18 mouse cellular contexts compared by ENCODE assay signal in the genomic region with DNA sequence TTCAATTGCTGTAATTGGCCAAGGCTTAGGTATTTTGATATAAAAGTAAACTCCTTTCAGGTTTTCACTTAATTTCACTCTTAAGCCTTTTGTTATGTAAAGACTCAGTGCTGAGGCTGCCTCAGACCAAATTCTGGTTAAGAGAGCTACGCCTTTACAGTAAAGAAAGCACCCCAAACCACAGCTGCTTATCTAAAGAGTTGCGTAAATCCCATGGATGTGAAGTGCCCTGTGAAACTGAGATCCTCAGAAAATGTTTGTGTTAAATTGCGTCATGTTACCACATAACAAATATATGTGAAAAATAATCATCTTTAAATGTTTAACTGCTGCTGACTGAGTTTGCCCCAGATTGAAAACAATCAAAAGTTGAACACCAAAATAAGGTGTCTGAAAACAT.
"Had no signal": no experiment of that assay in that cellular context is flagged by ENCODE, and none has a peak within 500 bp of the region (broad histone marks: within the 10 kb centered on the region; RNA-seq: fewer than 3 reads in every experiment).

No protein-coding gene starts in this region.

- DNase-seq: kidney, adult 11 months; kidney, adult 8-10 months; kidney, postnatal 10 days; kidney, postnatal 36 days; left cerebral cortex, postnatal 4 days; liver, postnatal 0 days; thymus, adult 18-20 months; thymus, postnatal 36 days had no signal

- ATAC-seq: inflammation-experienced regulatory T-cells, adult 6 months; liver, postnatal 0 days; midbrain, embryonic 13.5 days; midbrain, embryonic 16.5 days had no signal

- H3K9ac ChIP-seq: kidney, embryonic 15.5 days; limb, embryonic 12.5 days; limb, embryonic 15.5 days; liver, embryonic 14.5 days; liver, postnatal 0 days; midbrain, embryonic 13.5 days had no signal

- H3K9me3 ChIP-seq: kidney, embryonic 15.5 days; limb, embryonic 12.5 days; limb, embryonic 15.5 days; megakaryocyte, embryonic 14.5 days; midbrain, embryonic 10.5 days; midbrain, embryonic 13.5 days had no signal

- H3K4me1 ChIP-seq: kidney, embryonic 15.5 days; limb, embryonic 12.5 days; limb, embryonic 15.5 days; megakaryocyte, embryonic 14.5 days; midbrain, embryonic 10.5 days; midbrain, embryonic 13.5 days had no signal

- H3K4me3 ChIP-seq: kidney, embryonic 15.5 days; limb, embryonic 12.5 days; limb, embryonic 15.5 days; megakaryocyte, embryonic 14.5 days; midbrain, embryonic 10.5 days; midbrain, embryonic 13.5 days had no signal

- H3K36me3 ChIP-seq: kidney, embryonic 15.5 days; limb, embryonic 12.5 days; limb, embryonic 15.5 days; midbrain, embryonic 10.5 days; midbrain, embryonic 13.5 days had no signal

- H3K4me2 ChIP-seq: kidney, embryonic 15.5 days; limb, embryonic 12.5 days; limb, embryonic 15.5 days; liver, embryonic 11.5 days; midbrain, embryonic 13.5 days had no signal

- H3K27me3 ChIP-seq: kidney, embryonic 15.5 days; limb, embryonic 12.5 days; limb, embryonic 15.5 days; megakaryocyte, embryonic 14.5 days; midbrain, embryonic 13.5 days had no signal

- H3K27ac ChIP-seq: kidney, embryonic 15.5 days; limb, embryonic 12.5 days; limb, embryonic 15.5 days; liver, embryonic 14.5 days; midbrain, embryonic 10.5 days; midbrain, embryonic 13.5 days had no signal
